14 mouse cellular contexts compared by ENCODE assay signal in genomic region chr9:28903291-28903690, GRCm38 (mm10).
"Had no signal": no experiment of that assay in that cellular context is flagged by ENCODE, and none has a peak within 500 bp of the region (broad histone marks: within the 10 kb centered on the region; RNA-seq: fewer than 3 reads in every experiment).

No protein-coding gene starts in this region.

- H3K4me3 ChIP-seq: layer of hippocampus, adult 2 months; limb, embryonic 12.5 days; lung, embryonic 15.5 days; myocyte; neural tube, embryonic 15.5 days had no signal

- H3K9ac ChIP-seq: limb, embryonic 12.5 days; lung, embryonic 15.5 days; neural tube, embryonic 15.5 days had no signal

- H3K27ac ChIP-seq: kidney, postnatal 0 days; layer of hippocampus, adult 2 months; limb, embryonic 12.5 days; lung, embryonic 15.5 days; neural tube, embryonic 15.5 days had no signal

- H3K9me3 ChIP-seq: limb, embryonic 12.5 days; lung, embryonic 15.5 days; neural tube, embryonic 15.5 days had no signal

- DNase-seq: kidney, adult 8-10 months; kidney, postnatal 4 days; liver; midbrain, embryonic 14.5 days; right cerebral cortex, postnatal 4 days; spleen, adult 18-20 months; thymus, adult 18-20 months; thymus, postnatal 14 days had no signal

- H3K27me3 ChIP-seq: limb, embryonic 12.5 days; lung, embryonic 15.5 days; neural tube, embryonic 15.5 days had no signal

- H3K36me3 ChIP-seq: limb, embryonic 12.5 days; lung, embryonic 15.5 days; neural tube, embryonic 15.5 days had no signal

- H3K4me2 ChIP-seq: limb, embryonic 12.5 days; lung, embryonic 15.5 days; neural tube, embryonic 15.5 days had no signal

- H3K4me1 ChIP-seq: limb, embryonic 12.5 days; lung, embryonic 15.5 days; neural tube, embryonic 15.5 days had no signal
